Mouse (Mus musculus) E14TG2a.4 (cell line): ENCODE measurements at regions not wholly inside any gene's neighbourhood (a gene's known extent, or its start where the extent isn't known, plus 50 kb on each side); places are given as distances from the start of the nearest gene placed in this dataset.

Source experiments
- CTCF ChIP-seq: conservative IDR thresholded peaks from 2 replicates; pipeline ENCODE4 v1.5.1; 2014; ENCODE audit warnings: low read length
- NANOG ChIP-seq: IDR thresholded peaks from 2 replicates; pipeline ENCODE4 v1.6.1; 2014; ENCODE audit warnings: borderline replicate concordance, low read length, mixed read lengths
- POU5F1 ChIP-seq: IDR thresholded peaks from 2 replicates; pipeline ENCODE4 v1.6.1; 2014; ENCODE audit warnings: low read length, borderline replicate concordance

GRCm38 (mm10) chr13:112027736-112028135 lies 218.9 kb upstream of the Map3k1 start:
- TF ChIP-seq CTCF (no peak), POU5F1 (no peak), NANOG (no peak)
